Mouse (Mus musculus): ENCODE results near the gene Ece1. TPM values are rescaled to one million over a fixed set of nuclear protein-coding genes. Genes with fewer than 3 reads are reported as not detected.

The Ece1 gene
- polyA plus RNA-seq, 1 experiment, result 111 TPM

GRCm38 (mm10) chr4:137928813-137929212 lies 66.8 kb downstream of the Ece1 start:
- WGBS, result 92% methylated on average over 1 of the region's 1 CpGs
- TF ChIP-seq CTCF (IDR thresholded peaks at IDR 0.05; ENCODE audit: insufficient read depth, low read length) (no peak), POLR2A (IDR thresholded peaks at IDR 0.05; ENCODE audit: borderline replicate concordance, extremely low read depth, low read depth, low read length) (no peak)
- peaks cover 25% of the 10 kb centered on the region for H3K4me1 ChIP-seq (ENCODE audit: control insufficient read depth, insufficient read depth, low read length)

GRCm38 (mm10) chr4:137929341-137930016 lies 67.4 kb downstream of the Ece1 start:
- DNase-seq, result no peak
- WGBS, result 62% methylated on average over 15 of the region's 15 CpGs
- TF ChIP-seq CTCF (IDR thresholded peaks at IDR 0.05; ENCODE audit: insufficient read depth, low read length) (no peak), POLR2A (IDR thresholded peaks at IDR 0.05; ENCODE audit: borderline replicate concordance, extremely low read depth, low read depth, low read length) (no peak)
- Histone ChIP-seq H3K4me3 (replicated peaks; ENCODE audit: extremely low read depth, low read depth, low read length) (no peak overlapping the region), H3K4me1 (ENCODE audit: control insufficient read depth, insufficient read depth, low read length) (peaks cover 25% of the 10 kb centered on the region)

More at GRCm38 (mm10) chr4:137928813-137929212, 66.8 kb downstream of the Ece1 start:
- no peak for DNase-seq
- H3K4me3 ChIP-seq (replicated peaks; ENCODE audit: extremely low read depth, low read depth, low read length), result no peak overlapping the region

GRCm38 (mm10) chr4:137930500-137931008 lies 68.5 kb downstream of the Ece1 start:
- TF ChIP-seq POLR2A (IDR thresholded peaks at IDR 0.05; ENCODE audit: borderline replicate concordance, extremely low read depth, low read depth, low read length) (no peak), CTCF (IDR thresholded peaks at IDR 0.05; ENCODE audit: insufficient read depth, low read length) (no peak)
- 18% methylated on average over 9 of the region's 9 CpGs for WGBS
- Histone ChIP-seq H3K4me3 (replicated peaks; ENCODE audit: extremely low read depth, low read depth, low read length) (no peak overlapping the region), H3K4me1 (ENCODE audit: control insufficient read depth, insufficient read depth, low read length) (peaks cover 23% of the 10 kb centered on the region)
- no peak for DNase-seq

- H3K4me1 ChIP-seq (ENCODE audit: control insufficient read depth, insufficient read depth, low read length), result peaks cover 23% of the 10 kb centered on the region
- TF ChIP-seq POLR2A (IDR thresholded peaks at IDR 0.05; ENCODE audit: borderline replicate concordance, extremely low read depth, low read depth, low read length), result peak; percentile 36; the same call in 1 of the 2 replicates
- no peak for TF ChIP-seq CTCF (IDR thresholded peaks at IDR 0.05; ENCODE audit: insufficient read depth, low read length)
- DNase-seq, result peak; percentile 88
- H3K4me3 ChIP-seq (replicated peaks; ENCODE audit: extremely low read depth, low read depth, low read length), result no peak overlapping the region
- 12% methylated on average over 18 of the region's 18 CpGs for WGBS
These were observed 69.1 kb downstream of the Ece1 start for GRCm38 (mm10) chr4:137931009-137931757.

GRCm38 (mm10) chr4:137932554-137933178 lies 70.6 kb downstream of the Ece1 start:
- WGBS, result 43% methylated on average over 6 of the region's 6 CpGs
- no peak for TF ChIP-seq CTCF (IDR thresholded peaks at IDR 0.05; ENCODE audit: insufficient read depth, low read length)
- TF ChIP-seq POLR2A (IDR thresholded peaks at IDR 0.05; ENCODE audit: borderline replicate concordance, extremely low read depth, low read depth, low read length), result no peak
- no peak for DNase-seq
- H3K4me3 ChIP-seq (replicated peaks; ENCODE audit: extremely low read depth, low read depth, low read length), result no peak overlapping the region
- H3K4me1 ChIP-seq (ENCODE audit: control insufficient read depth, insufficient read depth, low read length), result peaks cover 23% of the 10 kb centered on the region

- no peak for DNase-seq
- no peak for TF ChIP-seq CTCF (IDR thresholded peaks at IDR 0.05; ENCODE audit: insufficient read depth, low read length)
- Histone ChIP-seq H3K4me1 (ENCODE audit: control insufficient read depth, insufficient read depth, low read length) (peaks cover 23% of the 10 kb centered on the region), H3K4me3 (replicated peaks; ENCODE audit: extremely low read depth, low read depth, low read length) (no peak overlapping the region)
- WGBS, result 62% methylated on average over 5 of the region's 5 CpGs
These were observed 71.3 kb downstream of the Ece1 start for GRCm38 (mm10) chr4:137933328-137933727.

GRCm38 (mm10) chr4:137936134-137936533 lies 74.1 kb downstream of the Ece1 start:
- Histone ChIP-seq H3K4me1 (ENCODE audit: control insufficient read depth, insufficient read depth, low read length) (peaks cover 9% of the 10 kb centered on the region), H3K4me3 (replicated peaks; ENCODE audit: extremely low read depth, low read depth, low read length) (no peak overlapping the region)
- WGBS, result 83% methylated on average over 4 of the region's 4 CpGs
- no peak for TF ChIP-seq CTCF (IDR thresholded peaks at IDR 0.05; ENCODE audit: insufficient read depth, low read length)
- TF ChIP-seq POLR2A (IDR thresholded peaks at IDR 0.05; ENCODE audit: borderline replicate concordance, extremely low read depth, low read depth, low read length), result no peak
- no peak for DNase-seq

- H3K4me1 ChIP-seq (ENCODE audit: control insufficient read depth, insufficient read depth, low read length), result peaks cover 5% of the 10 kb centered on the region; the same call in 1 of the 2 replicates
- 85% methylated on average over 10 of the region's 10 CpGs for WGBS
- no peak overlapping the region for H3K4me3 ChIP-seq (replicated peaks; ENCODE audit: extremely low read depth, low read depth, low read length)
- TF ChIP-seq CTCF (IDR thresholded peaks at IDR 0.05; ENCODE audit: insufficient read depth, low read length) (no peak), POLR2A (IDR thresholded peaks at IDR 0.05; ENCODE audit: borderline replicate concordance, extremely low read depth, low read depth, low read length) (no peak)
- DNase-seq, result no peak
These were observed 78.0 kb downstream of the Ece1 start for GRCm38 (mm10) chr4:137940061-137940460.

- TF ChIP-seq POLR2A (IDR thresholded peaks at IDR 0.05; ENCODE audit: borderline replicate concordance, extremely low read depth, low read depth, low read length), result no peak
- Histone ChIP-seq H3K4me3 (replicated peaks; ENCODE audit: extremely low read depth, low read depth, low read length) (no peak overlapping the region), H3K4me1 (ENCODE audit: control insufficient read depth, insufficient read depth, low read length) (peaks cover 5% of the 10 kb centered on the region; the same call in 1 of the 2 replicates)
- DNase-seq, result no peak
- WGBS, result 80% methylated on average over 12 of the region's 12 CpGs
These were observed 79.3 kb downstream of the Ece1 start for GRCm38 (mm10) chr4:137941131-137941844.

Data from lung, adult 2 months (tissue).